Mouse (Mus musculus): ENCODE results near the gene Hus1b. TPM values are rescaled to one million over a fixed set of nuclear protein-coding genes. Genes with fewer than 3 reads are reported as not detected.

The Hus1b gene
- not detected for polyA plus RNA-seq (2014; fragmentation: Illumina TruSeq; extraction: RNeasy Lipid Tissue Mini Kit (QIAGEN cat#74804); ENCODE audit: low read depth, low replicate concordance)

DNA sequence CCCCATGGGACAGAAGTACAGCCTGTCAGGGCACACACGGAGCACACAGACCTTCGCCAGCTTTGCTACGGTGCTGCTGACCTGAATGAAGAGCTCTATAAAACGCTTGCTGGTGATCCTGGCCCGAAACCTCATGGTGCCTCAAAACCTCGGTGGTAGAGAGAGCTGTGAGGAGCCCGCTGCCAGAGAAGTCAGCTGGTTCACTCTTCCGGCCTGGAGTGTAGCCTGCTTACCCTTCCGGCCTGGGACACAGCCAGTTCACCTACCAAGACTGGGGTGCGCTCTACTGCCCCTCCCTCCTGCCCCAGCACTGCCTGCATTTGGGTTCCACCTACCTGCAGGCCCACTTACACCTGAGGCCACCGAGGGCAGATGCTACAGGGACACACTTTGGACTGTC lies at the start of gene Hus1b:
TSS of gene Hus1b (minus strand) at position 220 of the 400 bp plus-strand sequence.

DNA sequence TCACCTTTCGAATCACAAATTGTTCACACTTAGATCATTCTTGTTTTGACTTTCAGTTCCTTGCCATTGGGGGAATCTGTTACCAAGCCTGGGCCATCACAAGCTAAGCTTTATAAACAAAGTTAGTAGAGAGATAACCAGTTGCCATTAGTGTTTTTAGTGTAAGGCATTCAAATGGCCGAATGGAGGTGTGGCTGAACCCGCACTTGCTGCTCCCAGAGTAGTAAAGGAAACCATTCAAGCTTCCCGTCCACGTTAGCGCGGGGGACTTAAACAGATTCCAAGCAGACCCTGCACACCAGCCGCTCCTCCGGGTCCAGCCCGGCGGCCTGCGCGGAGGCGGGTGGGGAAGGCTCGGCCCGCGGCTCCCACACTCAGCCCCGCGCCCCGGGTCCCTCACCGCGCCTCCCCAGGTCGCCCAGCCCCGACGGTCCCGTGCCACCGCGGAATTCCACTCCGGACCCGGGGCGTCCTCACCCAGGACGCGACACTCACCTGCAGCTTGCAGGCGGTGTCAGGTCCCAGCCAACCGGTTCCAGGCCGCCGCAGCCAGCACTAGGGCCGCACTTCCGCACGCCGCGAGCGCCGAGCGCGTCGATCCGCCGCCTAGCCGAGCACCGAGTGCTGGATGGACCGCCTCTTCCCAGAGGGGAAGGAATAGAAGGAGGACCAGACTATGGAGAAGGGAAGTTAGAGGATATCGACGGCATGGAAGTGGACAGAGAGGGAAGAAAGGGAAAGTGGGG lies 26.1 kb upstream of the Hus1b start, which contains the start of the genes Exoc2 and Gm5447:
TSS of gene Exoc2 (minus strand) at position 593 of the 746 bp plus-strand sequence.
TSS of gene Gm5447 (plus strand) at position 704 of the 746 bp plus-strand sequence.

Other genes with a start within 250 kb of the Hus1b start
- gene Irf4, start 198.5 kb downstream of the Hus1b start, polyA plus RNA-seq (2014; fragmentation: Illumina TruSeq; extraction: RNeasy Lipid Tissue Mini Kit (QIAGEN cat#74804); ENCODE audit: low read depth, low replicate concordance): 0.49 TPM
- 29.3 TPM for gene Exoc2, start 26.3 kb upstream of the Hus1b start, polyA plus RNA-seq (2014; fragmentation: Illumina TruSeq; extraction: RNeasy Lipid Tissue Mini Kit (QIAGEN cat#74804); ENCODE audit: low read depth, low replicate concordance)
- not detected for gene Gm5447, start 26.4 kb upstream of the Hus1b start, polyA plus RNA-seq (2014; fragmentation: Illumina TruSeq; extraction: RNeasy Lipid Tissue Mini Kit (QIAGEN cat#74804); ENCODE audit: low read depth, low replicate concordance)

Measured in kidney, adult 10 weeks (tissue).